In the genomic region with DNA sequence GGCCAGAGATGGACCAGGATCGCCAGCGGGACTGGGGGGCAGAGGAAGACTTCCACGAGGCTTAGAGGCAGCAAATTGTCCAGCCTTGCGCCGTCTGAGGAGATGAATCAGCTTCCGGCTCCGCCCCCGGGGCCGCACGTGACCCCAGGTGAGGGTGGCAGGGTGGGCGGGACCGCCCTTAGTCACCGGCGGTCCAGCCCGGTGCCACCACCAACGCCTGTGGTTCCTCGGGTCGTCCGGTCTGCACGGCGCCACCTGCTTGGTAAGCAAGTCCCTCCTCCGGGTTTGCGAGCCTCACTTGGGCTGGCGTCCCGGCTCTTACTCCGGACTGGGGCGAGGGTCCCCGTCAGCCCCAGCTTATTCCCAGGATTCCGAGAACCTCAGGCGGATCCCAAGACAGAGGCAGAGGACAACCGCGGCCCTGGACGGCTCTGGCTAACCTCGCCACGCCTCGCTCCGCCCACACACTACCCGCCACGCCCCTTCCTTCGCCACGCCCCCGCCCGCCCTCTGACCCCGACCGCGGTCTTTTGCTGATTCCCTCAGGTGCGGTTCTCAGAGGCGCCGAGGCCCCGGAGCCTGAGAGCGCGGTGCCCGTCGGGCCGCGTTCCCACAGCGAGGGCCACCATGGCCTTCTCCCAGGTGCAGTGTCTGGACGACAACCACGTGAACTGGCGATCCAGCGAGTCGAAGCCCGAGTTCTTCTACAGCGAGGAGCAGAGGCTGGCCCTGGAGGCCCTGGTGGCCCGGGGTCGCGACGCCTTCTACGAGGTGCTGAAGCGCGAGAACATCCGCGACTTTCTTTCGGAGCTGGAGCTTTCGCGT, we compare ENCODE assay signal across 8 mouse cellular contexts. TPM values are rescaled to one million over a fixed set of nuclear protein-coding genes. Genes with fewer than 3 reads are reported as not detected.
DNase-seq lines count a peak whose midpoint lies in the region; ATAC-seq lines count a peak whose summit lies in the region.

A gene (plus strand): TSS at position 185 of the 825 bp plus-strand sequence.

- peak within 1 kb of the TSS; percentile 41 for H3K9ac ChIP-seq in intestine, embryonic 15.5 days
- peak within 1 kb of the TSS; percentile 84 for H3K9ac ChIP-seq in liver, embryonic 16.5 days (ENCODE audit: low read depth, low read length)
- H3K9ac ChIP-seq in neural tube, embryonic 13.5 days: no peak within 1 kb of the TSS; the same call in 1 of the 2 replicates

- peak; percentile 37 to 63 for DNase-seq in CD8-positive naive resting alpha-beta T cell, adult 2 months (ENCODE audit: low read depth in 2 of 2, low spot score in 2 of 2)
- peak; percentile 79 for DNase-seq in c-Kit-positive CD71-positive TER-119-positive erythroid progenitor cells, embryonic 14.5 days (ENCODE audit: low spot score)
- peak; percentile 46 for DNase-seq in gastrocnemius, postnatal 25 days
- DNase-seq in thymus, postnatal 36 days: peak; percentile 72 to 79
- DNase-seq in cerebellum, postnatal 10 days: no peak

- H3K27ac ChIP-seq in intestine, embryonic 15.5 days: peak within 1 kb of the TSS; percentile 75
- peak within 1 kb of the TSS; percentile 81 for H3K27ac ChIP-seq in liver, embryonic 16.5 days (ENCODE audit: low read length)
- H3K27ac ChIP-seq in neural tube, embryonic 13.5 days (replicated peaks): no peak within 1 kb of the TSS

- 1% methylated on average over 76 of the region's 76 CpGs for WGBS in intestine, embryonic 15.5 days
- 1% methylated on average over 76 of the region's 76 CpGs for WGBS in liver, embryonic 16.5 days (ENCODE audit: insufficient replicate concordance)
- 2% methylated on average over 76 of the region's 76 CpGs for WGBS in neural tube, embryonic 13.5 days

- ATAC-seq in intestine, embryonic 15.5 days: peak; percentile 93
- ATAC-seq in liver, embryonic 16.5 days (ENCODE audit: low read depth): peak; percentile 80
- ATAC-seq in neural tube, embryonic 13.5 days (ENCODE audit: low read depth): peak; percentile 40; the same call in 1 of the 2 replicates

- H3K36me3 ChIP-seq in intestine, embryonic 15.5 days: no peaks in the 10 kb centered on the region
- no peaks in the 10 kb centered on the region for H3K36me3 ChIP-seq in liver, embryonic 16.5 days (ENCODE audit: control insufficient read depth, insufficient read depth)
- H3K36me3 ChIP-seq in neural tube, embryonic 13.5 days: no peaks in the 10 kb centered on the region

- H3K9me3 ChIP-seq in intestine, embryonic 15.5 days: no peaks in the 10 kb centered on the region
- no peaks in the 10 kb centered on the region for H3K9me3 ChIP-seq in liver, embryonic 16.5 days (replicated peaks; ENCODE audit: control insufficient read depth, low read length)
- no peaks in the 10 kb centered on the region for H3K9me3 ChIP-seq in neural tube, embryonic 13.5 days

- H3K4me3 ChIP-seq in intestine, embryonic 15.5 days (replicated peaks): peak within 1 kb of the TSS; percentile 46
- peak within 1 kb of the TSS; percentile 77 for H3K4me3 ChIP-seq in liver, embryonic 16.5 days (ENCODE audit: low read depth, low read length)
- H3K4me3 ChIP-seq in neural tube, embryonic 13.5 days: peak within 1 kb of the TSS; percentile 39

- peak within 1 kb of the TSS; percentile 78 for H3K4me2 ChIP-seq in intestine, embryonic 15.5 days (replicated peaks)
- H3K4me2 ChIP-seq in liver, embryonic 16.5 days (ENCODE audit: low read depth, low read length): peak within 1 kb of the TSS; percentile 98
- peak within 1 kb of the TSS; percentile 59 for H3K4me2 ChIP-seq in neural tube, embryonic 13.5 days

- H3K27me3 ChIP-seq in intestine, embryonic 15.5 days (replicated peaks): peaks cover 19% of the 10 kb centered on the region
- peaks cover 6% of the 10 kb centered on the region for H3K27me3 ChIP-seq in liver, embryonic 16.5 days (ENCODE audit: control insufficient read depth, insufficient read depth, low read depth, low read length)
- H3K27me3 ChIP-seq in neural tube, embryonic 13.5 days: peaks cover 44% of the 10 kb centered on the region

- H3K4me1 ChIP-seq in intestine, embryonic 15.5 days (replicated peaks): peaks cover 27% of the 10 kb centered on the region
- H3K4me1 ChIP-seq in liver, embryonic 16.5 days (ENCODE audit: control insufficient read depth, low read depth, low read length): peaks cover 47% of the 10 kb centered on the region
- peaks cover 13% of the 10 kb centered on the region for H3K4me1 ChIP-seq in neural tube, embryonic 13.5 days (replicated peaks)

RNA-seq across cellular contexts. Expression of the gene that starts here (rescaled TPM):
- total RNA-seq in gastrocnemius, postnatal 25 days (2021): under 1 TPM; 0.10 to 0.29 TPM
- polyA plus RNA-seq in intestine, embryonic 15.5 days (2015; fragmentation: Nextera tagmentation; extraction: Ambion mirVana): 7.4 and 7.9 TPM in 2 replicates
- 6.2 and 6.5 TPM in 2 replicates for polyA plus RNA-seq in liver, embryonic 16.5 days (2015; fragmentation: Nextera tagmentation; extraction: Ambion mirVana)
- 0.07 and 0.19 TPM in 2 replicates for polyA plus RNA-seq in neural tube, embryonic 13.5 days (2015; fragmentation: Nextera tagmentation; extraction: Ambion mirVana)

Comparison
In these comparisons a context has a peak if more than half of its experiments do, and no peak if none do; other contexts are left out.
1. Peak in DNase-seq in gastrocnemius, postnatal 25 days; RNA of the gene not detected or under 1 TPM.
2. Peak in ATAC-seq, H3K4me3 ChIP-seq and H3K4me2 ChIP-seq in neural tube, embryonic 13.5 days; RNA of the gene not detected or under 1 TPM.
3. DNase-seq: peak in CD8-positive naive resting alpha-beta T cell, adult 2 months (2 of 2), c-Kit-positive CD71-positive TER-119-positive erythroid progenitor cells, embryonic 14.5 days (single experiment) and thymus, postnatal 36 days (2 of 2); none in cerebellum, postnatal 10 days (0 of 2).
4. ATAC-seq: peak in every context shown above with its lines; median percentile 93 in intestine, embryonic 15.5 days; 80 in liver, embryonic 16.5 days; 40 in neural tube, embryonic 13.5 days.
5. Peak in every context shown above with its lines, with median percentiles within 50 percentile points of each other: H3K4me2 ChIP-seq and H3K4me3 ChIP-seq.